Mouse (Mus musculus) embryonic facial prominence, embryonic 10.5 days (tissue): Measurements from ENCODE around the gene Atat1. TPM values are rescaled to one million over a fixed set of nuclear protein-coding genes. Genes with fewer than 3 reads are reported as not detected.
A peak's percentile ranks its signal among the peaks of the same experiment; 100 is the strongest.

ENCODE experiments used
- DNase-seq: peaks from one replicate; pipeline ENCODE4 v3.0.0-alpha.2; 2017; ENCODE audit warnings: low spot score
- H3K27ac ChIP-seq: fragments of 300-500 bp; sonication (generic); replicated peaks from 2 replicates; pipeline ENCODE4 v1.5.1; 2016; ENCODE audit warnings: mild to moderate bottlenecking
- H3K27me3 ChIP-seq: fragments of 300-500 bp; sonication (generic); replicated peaks from 2 replicates; pipeline ENCODE4 v1.6.1; 2016; ENCODE audit warnings: low read depth, mild to moderate bottlenecking; ENCODE audit not compliant: poor library complexity, severe bottlenecking
- H3K36me3 ChIP-seq: fragments of 300-500 bp; sonication (generic); replicated peaks from 2 replicates; pipeline ENCODE4 v1.6.1; 2016; ENCODE audit warnings: mild to moderate bottlenecking, moderate library complexity
- H3K4me1 ChIP-seq: fragments of 300-500 bp; sonication (generic); 2 replicates; pipeline ENCODE4 v1.6.1; 2016
- H3K4me3 ChIP-seq: fragments of 300-500 bp; sonication (generic); 2 replicates; pipeline ENCODE4 v1.5.1; 2016; ENCODE audit warnings: mild to moderate bottlenecking, moderate library complexity
- H3K9me3 ChIP-seq: fragments of 300-500 bp; sonication (generic); 2 replicates; pipeline ENCODE4 v1.6.1; 2016; ENCODE audit warnings: mild to moderate bottlenecking
- WGBS: fragments of 180-500 bp; shearing (Covaris S2); methylation state at CpG from one replicate; pipeline ENCODE4 v1.1.7; 2016; 5-methylcytosine and 5-hydroxymethylcytosine counted together
- polyA plus RNA-seq: library from polyadenylated mRNA; unstranded; fragments of >200 nt; fragmentation: Nextera tagmentation; extraction: Ambion mirVana; gene quantifications from 2 replicates; pipeline ENCODE4 v1.2.1, GENCODE M21; 2016

The Atat1 gene
- polyA plus RNA-seq, 1 experiment from 2014 or later: 130 TPM

DNA sequence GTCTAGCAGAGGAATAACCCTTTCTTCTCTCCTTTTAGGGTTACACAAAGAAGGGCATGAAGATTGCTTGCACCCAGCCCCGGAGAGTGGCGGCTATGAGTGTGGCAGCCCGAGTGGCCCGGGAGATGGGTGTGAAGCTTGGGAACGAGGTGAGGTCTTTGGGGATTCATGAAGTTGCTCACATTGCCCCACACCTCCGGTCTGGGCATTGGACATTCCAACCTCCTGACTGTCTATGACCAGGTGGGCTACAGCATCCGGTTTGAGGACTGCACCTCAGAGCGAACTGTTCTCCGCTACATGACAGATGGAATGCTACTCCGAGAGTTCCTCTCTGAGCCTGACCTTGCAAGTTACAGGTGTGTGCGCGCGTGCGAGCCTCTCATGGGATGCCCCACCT, 26.1 kb downstream of the Atat1 start:
- Histone ChIP-seq H3K9me3 (no peaks in the 10 kb centered on the region), H3K27me3 (no peaks in the 10 kb centered on the region), H3K4me1 (peaks cover 15% of the 10 kb centered on the region), H3K4me3 (no peak overlapping the region), H3K27ac (no peak overlapping the region), H3K36me3 (peaks cover 77% of the 10 kb centered on the region)
- DNase-seq: no peak
- WGBS: 97% methylated on average over 14 of the region's 14 CpGs

GRCm38 (mm10) chr17:35882924-35883323, 27.0 kb downstream of the Atat1 start:
- H3K27me3 ChIP-seq: no peaks in the 10 kb centered on the region
- no peak overlapping the region for H3K4me3 ChIP-seq
- peaks cover 15% of the 10 kb centered on the region for H3K4me1 ChIP-seq
- H3K9me3 ChIP-seq: no peaks in the 10 kb centered on the region
- no peak for DNase-seq
- peaks cover 70% of the 10 kb centered on the region for H3K36me3 ChIP-seq
- no peak overlapping the region for H3K27ac ChIP-seq
- 93% methylated on average over 17 of the region's 17 CpGs for WGBS

- no peaks in the 10 kb centered on the region for H3K9me3 ChIP-seq
- H3K4me1 ChIP-seq: peaks cover 15% of the 10 kb centered on the region
- WGBS: 6% methylated on average over 66 of the region's 66 CpGs
- no peaks in the 10 kb centered on the region for H3K27me3 ChIP-seq
- peaks cover 62% of the 10 kb centered on the region for H3K36me3 ChIP-seq
- H3K4me3 ChIP-seq: peak within 1 kb of the TSS; percentile 98
- peak within 1 kb of the TSS; percentile 87 for H3K27ac ChIP-seq
- peak; percentile 97 for DNase-seq
Measured at GRCm38 (mm10) chr17:35879245-35880057, 30.4 kb downstream of the Atat1 start, which contains the start of gene Dhx16. Gene Dhx16 (plus strand): TSS chr17:35879819.

DNA sequence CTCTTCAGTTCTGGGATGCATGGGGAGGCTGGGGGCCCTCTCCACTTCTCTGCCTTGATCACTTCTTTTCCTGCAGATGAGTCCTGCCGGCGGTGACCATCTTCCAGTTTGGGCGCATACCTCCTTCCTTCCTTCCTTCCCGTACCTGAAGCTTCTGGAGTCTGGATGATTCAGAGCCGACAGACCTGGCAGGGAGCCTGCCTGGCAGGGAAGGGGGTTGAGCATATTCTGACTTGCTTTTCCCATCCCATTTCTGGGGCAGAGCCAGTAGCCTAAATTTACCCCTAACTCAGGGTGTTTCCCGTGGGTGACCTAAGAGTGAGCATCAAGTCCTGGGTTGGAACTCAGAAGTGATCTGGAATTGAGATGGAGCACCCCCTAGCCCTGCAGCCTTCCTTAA, 35.2 kb downstream of the Atat1 start:
- peaks cover 31% of the 10 kb centered on the region for H3K4me1 ChIP-seq
- peaks cover 5% of the 10 kb centered on the region for H3K9me3 ChIP-seq
- no peak overlapping the region for H3K27ac ChIP-seq
- peaks cover 72% of the 10 kb centered on the region for H3K36me3 ChIP-seq
- DNase-seq: no peak
- 89% methylated on average over 6 of the region's 6 CpGs for whole genome bisulfite sequencing
- no peaks in the 10 kb centered on the region for H3K27me3 ChIP-seq
- H3K4me3 ChIP-seq: no peak overlapping the region; the same call in 1 of the 2 replicates

GRCm38 (mm10) chr17:35873774-35874519, 35.9 kb downstream of the Atat1 start:
- Histone ChIP-seq H3K4me3 (peak overlapping the region; percentile 42), H3K4me1 (peaks cover 39% of the 10 kb centered on the region), H3K9me3 (peaks cover 5% of the 10 kb centered on the region), H3K27ac (peak overlapping the region; percentile 52), H3K27me3 (no peaks in the 10 kb centered on the region), H3K36me3 (peaks cover 73% of the 10 kb centered on the region)
- DNase-seq: peak; percentile 91
- 34% methylated on average over 21 of the region's 21 CpGs for WGBS

GRCm38 (mm10) chr17:35870884-35871696, 38.8 kb downstream of the Atat1 start:
- H3K4me1 ChIP-seq: peaks cover 63% of the 10 kb centered on the region
- H3K27me3 ChIP-seq: no peaks in the 10 kb centered on the region
- WGBS: 85% methylated on average over 8 of the region's 8 CpGs
- DNase-seq: peak; percentile 29
- H3K9me3 ChIP-seq: peaks cover 5% of the 10 kb centered on the region
- H3K27ac ChIP-seq: peak overlapping the region; percentile 95; the same call in 1 of the 2 replicates
- H3K36me3 ChIP-seq: peaks cover 74% of the 10 kb centered on the region
- H3K4me3 ChIP-seq: peak overlapping the region; percentile 63

GRCm38 (mm10) chr17:35870151-35870883, 39.6 kb downstream of the Atat1 start:
- WGBS: 53% methylated on average over 9 of the region's 9 CpGs
- Histone ChIP-seq H3K27ac (peak overlapping the region; percentile 95), H3K4me3 (peak overlapping the region; percentile 63), H3K27me3 (no peaks in the 10 kb centered on the region), H3K4me1 (peaks cover 68% of the 10 kb centered on the region), H3K9me3 (peaks cover 5% of the 10 kb centered on the region), H3K36me3 (peaks cover 68% of the 10 kb centered on the region)
- DNase-seq: peak; percentile 44

DNA sequence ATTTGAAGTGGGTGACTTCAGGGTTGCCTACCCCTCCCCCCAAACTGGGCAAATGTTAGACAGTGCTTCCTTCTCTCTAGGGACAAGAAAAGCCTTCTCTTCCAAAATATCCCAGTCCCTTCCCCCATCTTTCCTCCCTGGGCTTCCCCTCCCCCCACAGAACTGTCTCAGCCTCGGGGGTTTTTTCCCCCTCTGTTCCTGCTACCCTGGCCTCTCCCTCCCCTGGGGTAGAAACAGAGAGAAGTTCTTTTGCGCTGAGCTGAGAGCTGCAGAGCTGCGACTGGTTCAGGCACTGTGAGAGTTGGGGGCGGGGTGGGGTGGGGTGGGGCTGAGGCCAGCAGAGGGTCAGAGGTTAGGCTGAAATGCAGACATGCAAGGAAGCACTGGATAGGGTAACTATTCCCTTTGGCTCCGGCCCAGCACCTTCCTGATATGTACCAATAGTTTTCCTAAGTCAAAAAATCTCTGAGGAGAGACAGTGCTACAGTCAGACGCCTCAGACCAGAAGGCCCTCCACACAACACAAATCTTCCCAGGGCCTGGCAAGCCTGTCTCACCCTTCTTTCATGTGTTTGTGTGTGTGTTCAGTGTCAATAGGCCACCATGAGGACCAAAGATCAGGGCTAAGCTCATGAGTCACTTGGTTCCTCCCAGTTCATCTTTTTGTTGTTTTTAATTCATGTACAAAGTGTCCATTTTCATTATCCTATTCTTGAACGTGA, 40.4 kb downstream of the Atat1 start:
- peaks cover 76% of the 10 kb centered on the region for H3K4me1 ChIP-seq
- H3K4me3 ChIP-seq: peak overlapping the region; percentile 63
- no peaks in the 10 kb centered on the region for H3K27me3 ChIP-seq
- peak overlapping the region; percentile 95 for H3K27ac ChIP-seq
- peak; percentile 74 for DNase-seq
- H3K9me3 ChIP-seq: peaks cover 5% of the 10 kb centered on the region
- WGBS: 4% methylated on average over 7 of the region's 7 CpGs
- peaks cover 60% of the 10 kb centered on the region for H3K36me3 ChIP-seq

DNA sequence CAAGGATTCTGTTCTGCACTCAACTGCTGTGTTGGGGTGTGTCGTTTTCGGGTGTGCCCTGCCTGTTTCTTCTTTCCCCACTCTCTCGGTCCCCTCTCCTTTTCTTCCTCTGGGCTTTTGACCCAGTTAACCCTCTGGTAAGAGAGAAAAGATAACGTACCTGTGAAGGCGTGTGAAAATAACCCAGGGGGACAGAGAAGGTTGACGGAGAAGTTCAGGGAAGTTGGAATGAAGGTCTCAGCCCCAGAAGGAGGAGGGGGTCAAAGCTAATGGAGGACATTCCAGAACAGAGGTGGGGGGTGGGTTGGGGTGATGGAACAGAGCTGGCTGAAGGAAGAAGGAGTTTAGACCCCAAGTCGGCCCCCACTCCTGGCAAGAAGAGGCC, 40.9 kb downstream of the Atat1 start:
- H3K4me1 ChIP-seq: peaks cover 79% of the 10 kb centered on the region
- peak overlapping the region; percentile 95 for H3K27ac ChIP-seq

DNA sequence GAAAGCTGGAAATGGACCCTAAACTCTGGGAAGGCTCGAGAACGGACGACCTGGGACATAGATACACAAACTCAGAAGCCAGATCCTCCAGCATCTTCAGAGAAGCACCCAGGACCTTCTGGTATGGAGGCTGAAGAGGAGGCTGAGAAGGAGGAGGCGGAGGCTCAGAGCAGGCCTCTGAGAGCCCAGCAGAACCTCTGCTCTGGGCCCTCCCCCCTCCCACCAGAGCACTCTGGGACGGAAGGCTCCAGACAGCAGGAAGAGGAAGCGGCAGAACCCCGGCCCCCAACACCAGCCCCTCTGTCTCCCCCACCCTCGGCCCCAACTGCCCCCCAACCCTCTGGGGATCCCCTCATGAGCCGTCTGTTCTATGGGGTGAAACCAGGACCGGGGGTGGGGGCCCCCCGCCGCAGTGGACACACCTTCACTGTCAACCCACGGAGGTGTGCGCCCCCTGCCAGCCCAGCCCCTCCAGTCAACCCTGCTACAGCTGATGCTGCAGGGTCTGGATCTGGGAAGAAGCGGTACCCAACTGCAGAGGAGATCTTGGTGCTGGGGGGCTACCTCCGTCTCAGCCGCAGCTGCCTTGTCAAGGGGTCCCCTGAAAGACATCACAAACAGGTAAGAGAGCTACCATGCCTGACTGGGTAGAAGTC, 41.6 kb downstream of the Atat1 start:
- H3K9me3 ChIP-seq: peaks cover 5% of the 10 kb centered on the region
- no peaks in the 10 kb centered on the region for H3K27me3 ChIP-seq
- H3K4me3 ChIP-seq: peak overlapping the region; percentile 63
- WGBS: 28% methylated on average over 17 of the region's 17 CpGs
- peaks cover 74% of the 10 kb centered on the region for H3K4me1 ChIP-seq
- DNase-seq: peak; percentile 39
- H3K27ac ChIP-seq: peak overlapping the region; percentile 95
- H3K36me3 ChIP-seq: peaks cover 57% of the 10 kb centered on the region

More for the DNA sequence above, 40.9 kb downstream of the Atat1 start:
- Histone ChIP-seq H3K9me3 (peaks cover 5% of the 10 kb centered on the region), H3K4me3 (peak overlapping the region; percentile 63), H3K27me3 (no peaks in the 10 kb centered on the region), H3K36me3 (peaks cover 57% of the 10 kb centered on the region)
- 2% methylated on average over 7 of the region's 7 CpGs for WGBS
- no peak for DNase-seq
